Mouse (Mus musculus) liver, postnatal 0 days (tissue): ENCODE results near the gene Mycbp2. TPM values are rescaled to one million over a fixed set of nuclear protein-coding genes. Genes with fewer than 3 reads are reported as not detected.

Source experiments
- ATAC-seq: fragments of 200-750 bp; cut with Nextera tagmentation; 2 replicates; pipeline ENCODE4 v1.8.0; 2017; ENCODE audit warnings: mild to moderate bottlenecking, moderate library complexity
- DNase-seq: peaks from one replicate; pipeline ENCODE4 v3.0.0-alpha.2; 2016
- H3K27ac ChIP-seq: fragments of 300-500 bp; sonication (generic); 2 replicates; pipeline ENCODE4 v1.5.1; 2014; ENCODE audit warnings: antibody characterized with exemption, moderate library complexity, mild to moderate bottlenecking, low read depth
- H3K27me3 ChIP-seq: fragments of 300-500 bp; sonication (generic); 2 replicates; pipeline ENCODE4 v1.6.1; 2014; ENCODE audit warnings: low read length, control low read depth, mixed read lengths; ENCODE audit not compliant: insufficient read depth
- H3K36me3 ChIP-seq: fragments of 300-500 bp; sonication (generic); replicated peaks from 2 replicates; pipeline ENCODE4 v1.6.1; 2014; ENCODE audit warnings: mild to moderate bottlenecking, control low read depth, low read length, moderate library complexity, mixed read lengths; ENCODE audit not compliant: insufficient read depth
- H3K4me1 ChIP-seq: fragments of 300-500 bp; sonication (generic); 2 replicates; pipeline ENCODE4 v1.6.1; 2014; ENCODE audit warnings: antibody characterized with exemption, mild to moderate bottlenecking, control low read depth; ENCODE audit not compliant: insufficient read depth
- H3K4me2 ChIP-seq: fragments of 300-500 bp; sonication (generic); 2 replicates; pipeline ENCODE4 v1.6.1; 2014; ENCODE audit warnings: low read depth, mild to moderate bottlenecking, low read length, moderate library complexity, mixed read lengths
- H3K4me3 ChIP-seq: fragments of 300-500 bp; sonication (generic); 2 replicates; pipeline ENCODE4 v1.5.1; 2014; ENCODE audit warnings: low read depth, low read length
- H3K9ac ChIP-seq: fragments of 300-500 bp; sonication (generic); replicated peaks from 2 replicates; pipeline ENCODE4 v1.6.1; 2014; ENCODE audit warnings: mild to moderate bottlenecking, moderate library complexity
- H3K9me3 ChIP-seq: fragments of 300-500 bp; sonication (generic); 2 replicates; pipeline ENCODE4 v1.6.1; 2016; ENCODE audit warnings: mild to moderate bottlenecking, control low read depth, low read length, mixed read lengths
- CTCF ChIP-seq: sonication (generic); IDR thresholded peaks from 2 replicates; pipeline ENCODE4 v1.5.1; 2016; ENCODE audit warnings: antibody characterized with exemption, low read depth
- EP300 ChIP-seq: IDR thresholded peaks from 2 replicates; pipeline ENCODE4 v1.6.1; 2016; ENCODE audit warnings: antibody characterized with exemption, low read depth, mild to moderate bottlenecking
- WGBS: fragments of 180-500 bp; shearing (Covaris S2); extraction: QIAGEN DNeasy Blood & Tissue Kit; methylation state at CpG from one replicate; pipeline ENCODE4 v1.1.7; 2014; ENCODE audit not compliant: insufficient replicate concordance; 5-methylcytosine and 5-hydroxymethylcytosine counted together
- polyA plus RNA-seq: library from polyadenylated mRNA; unstranded; fragments of >200 nt; fragmentation: Nextera tagmentation; extraction: Ambion mirVana; gene quantifications from 2 replicates; pipeline ENCODE4 v1.2.1, GENCODE M21; 2015

Gene Mycbp2
- polyA plus RNA-seq, 1 experiment from 2014 or later = 8.0 TPM

DNA sequence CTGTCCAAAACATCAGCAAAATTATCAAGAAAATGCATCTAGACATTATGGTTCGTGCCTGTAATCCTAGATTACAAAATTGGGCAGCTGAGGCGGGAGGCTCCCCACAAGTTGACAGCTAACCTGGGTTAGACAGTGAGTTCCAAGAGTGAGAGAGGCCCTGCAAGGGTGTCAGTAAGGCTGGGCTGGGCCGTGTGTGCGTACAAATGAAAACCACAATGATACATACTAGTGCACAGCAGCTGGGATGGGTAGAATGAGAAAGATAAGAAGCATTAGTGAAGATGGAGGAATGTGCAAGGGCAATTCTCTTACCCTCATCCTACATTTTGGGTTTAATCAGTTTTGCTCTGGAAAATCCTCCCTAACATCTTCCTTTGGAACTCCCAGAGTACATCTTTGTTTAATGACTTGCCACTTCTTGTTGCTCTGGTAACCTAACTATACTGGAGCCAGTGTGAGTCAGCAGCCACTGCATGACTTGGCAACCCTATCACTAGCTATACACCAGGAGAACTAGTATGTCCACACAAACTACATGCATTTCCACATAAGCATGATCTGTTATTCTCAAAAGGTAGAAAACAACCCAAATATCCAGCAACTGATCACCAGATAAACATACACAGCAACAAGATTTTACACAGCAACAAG lies 259.8 kb downstream of the Mycbp2 start:
- Histone ChIP-seq H3K27ac (peak overlapping the region; percentile 84), H3K4me2 (peak overlapping the region; percentile 36), H3K27me3 (no peaks in the 10 kb centered on the region), H3K9me3 (no peaks in the 10 kb centered on the region), H3K4me1 (peaks cover 24% of the 10 kb centered on the region), H3K9ac (no peak overlapping the region), H3K4me3 (no peak overlapping the region), H3K36me3 (peaks cover 67% of the 10 kb centered on the region)
- ATAC-seq (peak; percentile 93), DNase-seq (peak; percentile 69)
- TF ChIP-seq EP300 = peak; percentile 78
- TF ChIP-seq CTCF = no peak
- 49% methylated on average over 4 of the region's 4 CpGs for WGBS

DNA sequence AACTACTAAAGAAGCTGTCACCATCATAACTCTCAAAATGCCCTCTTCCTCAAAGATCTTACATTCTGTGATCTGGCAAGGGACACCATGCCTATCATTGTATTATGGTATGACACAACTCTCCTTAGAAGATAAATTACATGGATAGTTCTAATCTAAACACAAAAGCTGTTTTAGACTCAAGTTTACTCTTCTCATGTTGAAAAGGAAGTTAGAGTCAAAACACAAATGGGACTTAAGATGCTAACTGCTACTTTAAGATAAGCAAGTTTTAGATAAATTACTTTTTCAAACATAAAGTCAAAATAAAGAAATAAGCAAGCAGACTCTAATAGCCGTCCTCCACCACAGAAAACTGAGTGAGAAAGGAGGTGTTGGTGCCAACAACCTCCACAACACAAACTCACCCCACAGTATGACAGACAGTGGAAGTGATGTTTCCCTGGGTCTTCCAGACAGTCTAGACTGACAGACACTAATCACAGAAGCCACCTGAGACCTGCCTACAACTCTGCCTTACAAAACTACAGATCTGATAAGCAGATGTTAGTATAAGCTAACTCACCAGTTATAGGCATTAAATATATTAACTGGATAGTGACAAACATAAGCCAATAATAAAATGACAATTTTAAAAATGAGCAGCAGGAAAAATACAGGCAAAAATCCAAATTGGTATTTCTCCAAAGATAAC lies 260.6 kb downstream of the Mycbp2 start:
- no peaks in the 10 kb centered on the region for H3K27me3 ChIP-seq
- TF ChIP-seq EP300 (no peak), CTCF (no peak)
- ATAC-seq = peak; percentile 32
- H3K36me3 ChIP-seq = peaks cover 62% of the 10 kb centered on the region
- no peak overlapping the region for H3K9ac ChIP-seq
- peaks cover 24% of the 10 kb centered on the region for H3K4me1 ChIP-seq
- peak overlapping the region; percentile 84 for H3K27ac ChIP-seq
- H3K4me2 ChIP-seq = peak overlapping the region; percentile 36
- H3K4me3 ChIP-seq = no peak overlapping the region
- 73% methylated on average over 1 of the region's 1 CpGs for WGBS
- no peak for DNase-seq
- no peaks in the 10 kb centered on the region for H3K9me3 ChIP-seq

DNA sequence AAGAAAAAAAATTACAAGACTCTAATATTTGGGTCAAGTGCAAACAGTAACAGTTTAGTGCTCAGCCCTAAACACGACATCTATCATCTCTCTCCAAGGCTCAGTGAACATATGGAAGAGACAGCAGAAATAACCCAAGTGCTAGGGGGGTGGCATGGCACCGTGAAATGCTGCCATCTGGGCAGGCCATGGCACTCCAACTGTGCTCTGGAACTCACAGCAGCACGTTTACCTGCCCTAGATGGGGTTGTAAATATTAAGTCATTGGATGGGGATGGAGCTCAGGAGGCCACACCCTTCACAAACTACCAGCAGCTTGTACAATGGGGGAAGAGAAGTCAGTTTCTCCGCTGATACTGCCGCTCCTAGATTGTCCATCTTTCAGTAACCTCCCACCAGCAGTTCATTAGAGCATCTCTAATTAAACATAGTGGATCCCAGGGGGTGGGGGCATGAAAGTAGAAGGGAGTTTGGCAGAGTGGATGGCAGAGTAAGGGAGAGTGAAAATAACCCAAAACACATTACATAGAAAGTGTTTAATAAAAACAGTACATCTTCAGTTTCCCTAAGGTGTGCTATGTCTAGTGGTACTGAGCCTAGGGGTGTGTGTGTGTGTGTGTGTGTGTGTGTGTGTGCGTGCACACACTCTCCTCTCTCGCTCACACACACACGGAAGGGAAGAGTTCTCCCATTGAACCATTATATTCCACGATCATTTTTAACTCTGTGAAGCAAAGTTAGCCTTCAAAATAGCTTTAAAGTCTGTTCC lies 267.2 kb downstream of the Mycbp2 start:
- H3K36me3 ChIP-seq = peaks cover 55% of the 10 kb centered on the region
- DNase-seq (no peak), ATAC-seq (peak; percentile 15; the same call in 1 of the 2 replicates)
- no peak overlapping the region for H3K27ac ChIP-seq
- no peak overlapping the region for H3K9ac ChIP-seq
- TF ChIP-seq CTCF (no peak), EP300 (no peak)
- H3K27me3 ChIP-seq = no peaks in the 10 kb centered on the region
- no peaks in the 10 kb centered on the region for H3K4me1 ChIP-seq
- H3K4me3 ChIP-seq = no peak overlapping the region
- WGBS = 83% methylated on average over 9 of the region's 9 CpGs
- H3K9me3 ChIP-seq = no peaks in the 10 kb centered on the region
- H3K4me2 ChIP-seq = no peak overlapping the region

DNA sequence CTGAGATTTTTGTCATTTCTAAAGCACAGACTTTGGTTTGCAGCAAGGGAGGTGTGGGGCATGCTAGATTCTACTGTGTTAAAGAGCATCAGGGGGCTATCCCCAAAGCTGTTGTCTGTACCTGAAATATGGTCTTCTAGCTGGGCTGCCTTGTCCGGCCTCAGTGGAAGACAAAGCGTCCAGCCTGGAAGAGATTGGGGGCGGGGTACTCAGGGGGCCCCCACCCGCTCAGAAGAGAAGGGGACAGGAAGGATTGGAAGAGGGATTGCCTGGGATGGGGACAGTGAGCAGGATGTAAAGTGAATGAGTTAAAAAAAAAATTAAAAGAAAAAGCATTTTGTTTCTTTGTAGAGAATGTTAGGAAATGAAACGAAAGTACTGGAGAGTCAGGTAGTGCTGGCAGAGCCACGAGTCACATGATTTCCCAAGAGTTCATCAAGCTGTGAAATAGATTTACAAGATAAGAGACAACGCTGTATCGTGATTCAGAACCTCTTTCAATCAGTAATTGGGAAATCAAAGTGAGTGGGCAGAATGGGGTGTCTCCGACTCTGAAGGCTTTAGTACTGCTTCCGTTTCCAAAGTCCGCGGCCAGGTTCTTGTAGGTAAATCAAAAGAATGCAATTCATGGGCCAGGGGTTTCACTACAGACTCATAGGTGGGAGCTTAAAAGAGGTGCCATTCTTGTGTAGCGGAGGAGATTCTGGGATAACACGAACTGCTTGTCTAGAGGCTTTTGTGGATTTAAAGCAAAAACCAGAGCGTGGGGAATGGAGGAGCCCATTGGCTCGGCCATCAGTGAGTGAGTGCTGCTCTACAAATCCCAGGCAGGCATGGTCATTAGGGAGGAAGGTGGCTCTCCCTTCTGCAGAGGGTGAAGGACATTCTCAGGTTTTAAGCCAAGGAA lies 268.4 kb downstream of the Mycbp2 start:
- ATAC-seq (peak; percentile 43; the same call in 1 of the 2 replicates), DNase-seq (no peak)
- no peak overlapping the region for H3K27ac ChIP-seq
- H3K36me3 ChIP-seq = peaks cover 60% of the 10 kb centered on the region
- H3K9me3 ChIP-seq = no peaks in the 10 kb centered on the region
- no peak overlapping the region for H3K4me3 ChIP-seq
- H3K27me3 ChIP-seq = no peaks in the 10 kb centered on the region
- H3K4me2 ChIP-seq = no peak overlapping the region
- WGBS = 85% methylated on average over 16 of the region's 16 CpGs
- no peaks in the 10 kb centered on the region for H3K4me1 ChIP-seq
- TF ChIP-seq CTCF (no peak), EP300 (no peak)
- H3K9ac ChIP-seq = no peak overlapping the region

DNA sequence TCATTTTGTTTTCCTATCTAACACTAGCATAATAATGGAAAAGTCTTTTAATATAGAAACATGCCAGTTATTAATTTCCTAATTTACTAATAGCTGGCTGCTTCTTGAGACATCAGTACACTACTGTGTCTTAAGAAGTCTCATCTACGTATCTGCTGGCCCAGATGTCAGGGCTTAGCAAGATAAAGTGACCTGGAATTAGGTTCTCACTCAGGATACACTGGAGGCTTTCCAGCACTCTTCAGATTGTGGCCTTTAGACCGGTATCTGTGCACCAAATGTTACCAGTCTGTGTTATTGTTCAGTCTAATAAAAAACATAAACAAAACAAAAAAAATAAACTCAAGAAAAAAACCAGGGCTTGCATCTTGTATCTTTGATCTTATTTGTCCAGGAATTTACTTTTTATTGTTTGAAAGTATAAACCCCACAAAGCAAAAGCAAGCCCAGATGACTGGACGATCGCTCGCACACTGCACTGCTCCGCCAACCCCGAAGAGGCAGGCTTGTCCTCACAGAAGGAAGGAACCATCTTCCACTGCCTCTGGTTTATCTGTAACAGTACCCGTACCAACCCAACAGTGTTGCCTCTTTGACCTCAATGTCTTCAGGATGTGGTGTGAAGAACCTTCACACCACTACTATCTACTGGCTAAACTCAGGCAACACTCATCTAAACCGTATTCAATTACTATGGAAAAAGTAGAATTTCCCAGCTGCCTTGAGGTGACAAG lies 269.2 kb downstream of the Mycbp2 start:
- ATAC-seq = 0 out of 2 replicates have a peak, but pooled peaks have one; percentile 37
- Histone ChIP-seq H3K9me3 (no peaks in the 10 kb centered on the region), H3K4me2 (no peak overlapping the region), H3K36me3 (peaks cover 60% of the 10 kb centered on the region), H3K27ac (no peak overlapping the region), H3K9ac (no peak overlapping the region), H3K27me3 (no peaks in the 10 kb centered on the region), H3K4me3 (no peak overlapping the region), H3K4me1 (no peaks in the 10 kb centered on the region)
- WGBS = 86% methylated on average over 9 of the region's 9 CpGs
- TF ChIP-seq EP300 (no peak), CTCF (no peak)
- DNase-seq = no peak
